Mouse (Mus musculus): ENCODE measurements around the gene Snx9. TPM values are rescaled to one million over a fixed set of nuclear protein-coding genes. Genes with fewer than 3 reads are reported as not detected.

The Snx9 gene
- polyA plus RNA-seq, 1 experiment, result 89.9 TPM

GRCm38 (mm10) chr17:5886181-5886810 is 45.2 kb downstream of the Snx9 start:
- Histone ChIP-seq H3K27ac (ENCODE audit: insufficient read depth, low read length) (no peak overlapping the region), H3K4me1 (ENCODE audit: control insufficient read depth, insufficient read depth, low read length) (peaks cover 17% of the 10 kb centered on the region), H3K4me3 (ENCODE audit: insufficient read depth, low read length) (no peak overlapping the region)
- no peak for TF ChIP-seq POLR2A (IDR thresholded peaks at IDR 0.05; ENCODE audit: low read depth, low read length)
- no peak for TF ChIP-seq CTCF (IDR thresholded peaks at IDR 0.05; ENCODE audit: borderline replicate concordance, insufficient read depth, low read length)

- H3K4me1 ChIP-seq (ENCODE audit: control insufficient read depth, insufficient read depth, low read length), result peaks cover 17% of the 10 kb centered on the region
- no peak overlapping the region for H3K4me3 ChIP-seq (ENCODE audit: insufficient read depth, low read length)
- TF ChIP-seq CTCF (IDR thresholded peaks at IDR 0.05; ENCODE audit: borderline replicate concordance, insufficient read depth, low read length) (no peak), POLR2A (IDR thresholded peaks at IDR 0.05; ENCODE audit: low read depth, low read length) (no peak)
- no peak overlapping the region for H3K27ac ChIP-seq (ENCODE audit: insufficient read depth, low read length)
Observed at GRCm38 (mm10) chr17:5886943-5887800, 46.0 kb downstream of the Snx9 start.

- Histone ChIP-seq H3K27ac (ENCODE audit: insufficient read depth, low read length) (no peak overlapping the region), H3K4me1 (ENCODE audit: control insufficient read depth, insufficient read depth, low read length) (peaks cover 13% of the 10 kb centered on the region), H3K4me3 (ENCODE audit: insufficient read depth, low read length) (no peak overlapping the region)
- TF ChIP-seq POLR2A (IDR thresholded peaks at IDR 0.05; ENCODE audit: low read depth, low read length) (no peak), CTCF (IDR thresholded peaks at IDR 0.05; ENCODE audit: borderline replicate concordance, insufficient read depth, low read length) (peak; percentile 80)
Observed at GRCm38 (mm10) chr17:5890429-5890828, 49.3 kb downstream of the Snx9 start.

GRCm38 (mm10) chr17:5891933-5892683 is 51.0 kb downstream of the Snx9 start:
- H3K27ac ChIP-seq (ENCODE audit: insufficient read depth, low read length), result no peak overlapping the region
- H3K4me3 ChIP-seq (ENCODE audit: insufficient read depth, low read length), result no peak overlapping the region
- TF ChIP-seq POLR2A (IDR thresholded peaks at IDR 0.05; ENCODE audit: low read depth, low read length) (no peak), CTCF (IDR thresholded peaks at IDR 0.05; ENCODE audit: borderline replicate concordance, insufficient read depth, low read length) (no peak)
- peaks cover 2% of the 10 kb centered on the region; the same call in 1 of the 2 replicates for H3K4me1 ChIP-seq (ENCODE audit: control insufficient read depth, insufficient read depth, low read length)

GRCm38 (mm10) chr17:5893092-5893491 is 52.0 kb downstream of the Snx9 start:
- Histone ChIP-seq H3K4me3 (ENCODE audit: insufficient read depth, low read length) (no peak overlapping the region), H3K4me1 (ENCODE audit: control insufficient read depth, insufficient read depth, low read length) (no peaks in the 10 kb centered on the region), H3K27ac (ENCODE audit: insufficient read depth, low read length) (no peak overlapping the region)
- no peak for TF ChIP-seq POLR2A (IDR thresholded peaks at IDR 0.05; ENCODE audit: low read depth, low read length)

GRCm38 (mm10) chr17:5893574-5894148 is 52.5 kb downstream of the Snx9 start:
- no peak overlapping the region for H3K4me3 ChIP-seq (ENCODE audit: insufficient read depth, low read length)
- no peaks in the 10 kb centered on the region for H3K4me1 ChIP-seq (ENCODE audit: control insufficient read depth, insufficient read depth, low read length)
- H3K27ac ChIP-seq (ENCODE audit: insufficient read depth, low read length), result no peak overlapping the region
- TF ChIP-seq POLR2A (IDR thresholded peaks at IDR 0.05; ENCODE audit: low read depth, low read length) (no peak), CTCF (IDR thresholded peaks at IDR 0.05; ENCODE audit: borderline replicate concordance, insufficient read depth, low read length) (no peak)

GRCm38 (mm10) chr17:5896066-5896465 is 54.9 kb downstream of the Snx9 start:
- no peak overlapping the region for H3K4me3 ChIP-seq (ENCODE audit: insufficient read depth, low read length)
- H3K4me1 ChIP-seq (ENCODE audit: control insufficient read depth, insufficient read depth, low read length), result no peaks in the 10 kb centered on the region
- TF ChIP-seq CTCF (IDR thresholded peaks at IDR 0.05; ENCODE audit: borderline replicate concordance, insufficient read depth, low read length), result no peak
- TF ChIP-seq POLR2A (IDR thresholded peaks at IDR 0.05; ENCODE audit: low read depth, low read length), result no peak
- H3K27ac ChIP-seq (ENCODE audit: insufficient read depth, low read length), result no peak overlapping the region

GRCm38 (mm10) chr17:5896607-5897006 is 55.5 kb downstream of the Snx9 start:
- Histone ChIP-seq H3K4me1 (ENCODE audit: control insufficient read depth, insufficient read depth, low read length) (no peaks in the 10 kb centered on the region), H3K27ac (ENCODE audit: insufficient read depth, low read length) (no peak overlapping the region), H3K4me3 (ENCODE audit: insufficient read depth, low read length) (no peak overlapping the region)
- TF ChIP-seq POLR2A (IDR thresholded peaks at IDR 0.05; ENCODE audit: low read depth, low read length) (no peak), CTCF (IDR thresholded peaks at IDR 0.05; ENCODE audit: borderline replicate concordance, insufficient read depth, low read length) (no peak)

GRCm38 (mm10) chr17:5897326-5898200 is 56.4 kb downstream of the Snx9 start:
- Histone ChIP-seq H3K4me3 (ENCODE audit: insufficient read depth, low read length) (no peak overlapping the region), H3K4me1 (ENCODE audit: control insufficient read depth, insufficient read depth, low read length) (no peaks in the 10 kb centered on the region), H3K27ac (ENCODE audit: insufficient read depth, low read length) (no peak overlapping the region)
- TF ChIP-seq CTCF (IDR thresholded peaks at IDR 0.05; ENCODE audit: borderline replicate concordance, insufficient read depth, low read length) (no peak), POLR2A (IDR thresholded peaks at IDR 0.05; ENCODE audit: low read depth, low read length) (no peak)

All from embryonic fibroblast, embryonic 13.5 days (primary cell).